Mouse (Mus musculus): ENCODE data around the gene 2900011O08Rik.
"Not testable (repeated sequence)": the region's sequence is repeated elsewhere in the genome, so short reads cannot be mapped to it uniquely, and the experiment has no call there.

- TF ChIP-seq EP300 (IDR thresholded peaks at IDR 0.05; ENCODE audit: insufficient read depth, low read depth, low read length); CTCF (IDR thresholded peaks at IDR 0.05); POLR2A (IDR thresholded peaks at IDR 0.05; ENCODE audit: insufficient read depth, low read depth, low read length): not testable (repeated sequence)
Measured at GRCm38 (mm10) chr16:14068701-14069100, 82.3 kb downstream of the 2900011O08Rik start.
